Comparison of ENCODE assay signal across 8 mouse cellular contexts in genomic region chr14:31662555-31663211, GRCm38 (mm10). TPM values are rescaled to one million over a fixed set of nuclear protein-coding genes. Genes with fewer than 3 reads are reported as not detected.
A peak's percentile ranks its signal among the peaks of the same experiment; 100 is the strongest.
DNase-seq lines count a peak whose midpoint lies in the region; ATAC-seq and TF ChIP-seq lines count a peak whose summit lies in the region.

No protein-coding gene starts in this region.

- 12% methylated on average over 9 of the region's 9 CpGs for WGBS in hindbrain, embryonic 16.5 days
- 31% methylated on average over 9 of the region's 9 CpGs for WGBS in liver, embryonic 11.5 days

- ATAC-seq in hindbrain, embryonic 16.5 days, result peak; percentile 45
- ATAC-seq in liver, embryonic 11.5 days (replicated peaks; ENCODE audit: low FRiP score), result no peak; the same call in 1 of the 2 replicates

- no peak for TF ChIP-seq POLR2A in bone marrow macrophage, adult 2 months (IDR thresholded peaks at IDR 0.05; ENCODE audit: borderline replicate concordance, low read depth, low read length)

- peaks cover 60% of the 10 kb centered on the region for H3K4me1 ChIP-seq in bone marrow macrophage, adult 2 months (ENCODE audit: control insufficient read depth, insufficient read depth, low read length)
- peaks cover 51% of the 10 kb centered on the region for H3K4me1 ChIP-seq in hindbrain, embryonic 16.5 days (ENCODE audit: control insufficient read depth, insufficient read depth, low read depth, low read length)
- H3K4me1 ChIP-seq in liver, embryonic 11.5 days (replicated peaks; ENCODE audit: control insufficient read depth, insufficient read depth, low read length), result peaks cover 27% of the 10 kb centered on the region

- H3K4me2 ChIP-seq in hindbrain, embryonic 16.5 days (ENCODE audit: low read length), result peak overlapping the region; percentile 78
- H3K4me2 ChIP-seq in liver, embryonic 11.5 days, result peak overlapping the region; percentile 67

- H3K9ac ChIP-seq in hindbrain, embryonic 16.5 days (ENCODE audit: low read depth, low read length), result peak overlapping the region; percentile 79
- no peak overlapping the region for H3K9ac ChIP-seq in liver, embryonic 11.5 days (ENCODE audit: low read depth, low read length)

- H3K9me3 ChIP-seq in hindbrain, embryonic 16.5 days (ENCODE audit: control insufficient read depth, low read length), result no peaks in the 10 kb centered on the region
- H3K9me3 ChIP-seq in liver, embryonic 11.5 days (ENCODE audit: control insufficient read depth, low read length), result no peaks in the 10 kb centered on the region

- TF ChIP-seq CTCF in bone marrow macrophage, adult 2 months (IDR thresholded peaks at IDR 0.05; ENCODE audit: low read depth, low read length), result no peak
- TF ChIP-seq CTCF in gastrocnemius, adult 2 months (IDR thresholded peaks at IDR 0.05), result no peak

- no peaks in the 10 kb centered on the region for H3K27me3 ChIP-seq in hindbrain, embryonic 16.5 days (replicated peaks; ENCODE audit: control insufficient read depth, insufficient read depth, low read length)
- H3K27me3 ChIP-seq in liver, embryonic 11.5 days (replicated peaks; ENCODE audit: control insufficient read depth, insufficient read depth, low read length), result no peaks in the 10 kb centered on the region

- peaks cover 9% of the 10 kb centered on the region; the same call in 1 of the 2 replicates for H3K36me3 ChIP-seq in hindbrain, embryonic 16.5 days (ENCODE audit: control insufficient read depth, insufficient read depth, low read length)
- peaks cover 4% of the 10 kb centered on the region; the same call in 1 of the 2 replicates for H3K36me3 ChIP-seq in liver, embryonic 11.5 days (ENCODE audit: control insufficient read depth, insufficient read depth, low read length)

- peak overlapping the region; percentile 65 for H3K4me3 ChIP-seq in bone marrow macrophage, adult 2 months (ENCODE audit: insufficient read depth, low read length)
- peak overlapping the region; percentile 66 for H3K4me3 ChIP-seq in gastrocnemius, adult 2 months
- H3K4me3 ChIP-seq in hindbrain, embryonic 16.5 days (ENCODE audit: low read length), result peak overlapping the region; percentile 45
- H3K4me3 ChIP-seq in liver, embryonic 11.5 days (ENCODE audit: low read depth, low read length), result no peak overlapping the region; the same call in 1 of the 2 replicates

- intact Hi-C loops in gastrocnemius, adult 2 months (cut with DNase I), result no loop called here

- DNase-seq in layer of hippocampus, adult 9-11 months, result peak; percentile 55
- no peak for DNase-seq in layer of hippocampus, adult 18-20 months (ENCODE audit: low spot score in 2 of 2)
- peak; percentile 88 for DNase-seq in gastrocnemius, adult 2 months
- DNase-seq in liver, embryonic 11.5 days (ENCODE audit: low spot score), result peak; percentile 59
- peak; percentile 50 for DNase-seq in neural tube, embryonic 10.5 days (ENCODE audit: extremely low spot score, low spot score)
- DNase-seq in Muller cell, postnatal 12 days (ENCODE audit: inconsistent ontology term), result no peak

- H3K27ac ChIP-seq in bone marrow macrophage, adult 2 months (ENCODE audit: insufficient read depth, low read depth, low read length), result peak overlapping the region; percentile 83
- H3K27ac ChIP-seq in gastrocnemius, adult 2 months, result peak overlapping the region; percentile 100
- peak overlapping the region; percentile 99 for H3K27ac ChIP-seq in hindbrain, embryonic 16.5 days (ENCODE audit: low read depth, low read length)
- H3K27ac ChIP-seq in liver, embryonic 11.5 days (ENCODE audit: low read depth, low read length), result peak overlapping the region; percentile 59; the same call in 1 of the 2 replicates

RNA-seq across cellular contexts. Expression of gene Hacl1, which starts 21.6 kb away (rescaled TPM):
- total RNA-seq in layer of hippocampus, adult 18-20 months (2021), result 1 to 10 TPM; 5.8 to 9.2 TPM
- polyA plus RNA-seq in bone marrow macrophage, adult 2 months (2012; ENCODE audit: insufficient read depth, insufficient read length, missing spikeins), result 14.3 and 24.7 TPM in 2 replicates
- 1 to 10 TPM; 4.9 to 5.7 TPM for total RNA-seq in gastrocnemius, adult 2 months (2021)
- 10.2 and 11.5 TPM in 2 replicates for polyA plus RNA-seq in hindbrain, embryonic 16.5 days (2015; fragmentation: Nextera tagmentation; extraction: Ambion mirVana)
- 8.1 and 10.5 TPM in 2 replicates for polyA plus RNA-seq in liver, embryonic 11.5 days (2014; fragmentation: Nextera tagmentation; extraction: Ambion mirVana)

RNA-seq across cellular contexts. Expression of gene Btd, which starts 21.9 kb away (rescaled TPM):
- 10 to 100 TPM; 10.3 TPM for total RNA-seq in layer of hippocampus, adult 18-20 months (2021)
- 11.9 and 14.2 TPM in 2 replicates for polyA plus RNA-seq in bone marrow macrophage, adult 2 months (2012; ENCODE audit: insufficient read depth, insufficient read length, missing spikeins)
- total RNA-seq in gastrocnemius, adult 2 months (2021), result 1 to 10 TPM; 3.8 to 5.8 TPM
- polyA plus RNA-seq in hindbrain, embryonic 16.5 days (2015; fragmentation: Nextera tagmentation; extraction: Ambion mirVana), result 20.7 and 22.4 TPM in 2 replicates
- 11.4 and 13.3 TPM in 2 replicates for polyA plus RNA-seq in liver, embryonic 11.5 days (2014; fragmentation: Nextera tagmentation; extraction: Ambion mirVana)

RNA-seq across cellular contexts. Expression of gene Gm49387, which starts 22.0 kb away (rescaled TPM):
- not detected for total RNA-seq in layer of hippocampus, adult 18-20 months (2021)
- polyA plus RNA-seq in bone marrow macrophage, adult 2 months (2012; ENCODE audit: insufficient read depth, insufficient read length, missing spikeins), result not detected in 2 replicates
- total RNA-seq in gastrocnemius, adult 2 months (2021), result under 1 TPM; 0.70 to 0.84 TPM
- polyA plus RNA-seq in hindbrain, embryonic 16.5 days (2015; fragmentation: Nextera tagmentation; extraction: Ambion mirVana), result 1.7 and 2.1 TPM in 2 replicates
- 0.19 and 1.9 TPM in 2 replicates for polyA plus RNA-seq in liver, embryonic 11.5 days (2014; fragmentation: Nextera tagmentation; extraction: Ambion mirVana)

Comparison
In these comparisons a context has a peak if more than half of its experiments do, and no peak if none do; other contexts are left out.
1. DNase-seq: peak in layer of hippocampus, adult 9-11 months (single experiment), gastrocnemius, adult 2 months (single experiment), liver, embryonic 11.5 days (single experiment) and neural tube, embryonic 10.5 days (single experiment); none in layer of hippocampus, adult 18-20 months (0 of 2) and Muller cell, postnatal 12 days (single experiment).
2. Peak in every context shown above with its lines, with median percentiles within 50 percentile points of each other: H3K27ac ChIP-seq.